Mouse (Mus musculus) CH12.LX (cell line): ENCODE results near the gene Myo1c. TPM values are rescaled to one million over a fixed set of nuclear protein-coding genes. Genes with fewer than 3 reads are reported as not detected.

Experiments used
- DNase-seq: peaks from one replicate; pipeline ENCODE4 v3.0.0-alpha.2; 2013; ENCODE audit errors: extremely low read depth
- H3K27ac ChIP-seq: 2 replicates; pipeline ENCODE4 v1.5.1; 2012; ENCODE audit warnings: low read depth, mild to moderate bottlenecking, control low read depth, moderate library complexity; ENCODE audit not compliant: insufficient read depth
- H3K27me3 ChIP-seq: replicated peaks from 2 replicates; pipeline ENCODE3; 2012; ENCODE audit warnings: inconsistent platforms
- H3K36me3 ChIP-seq, 2 experiments: replicated peaks in 1 of 2; 2 replicates each; pipeline versions ENCODE3 to v1.6.1; 2012; ENCODE audit warnings: inconsistent platforms in 1 of 2, low read length in 1 of 2, mild to moderate bottlenecking in 1 of 2, mixed read lengths in 1 of 2, moderate library complexity in 1 of 2; ENCODE audit not compliant: control insufficient read depth in 1 of 2, insufficient read depth in 1 of 2
- H3K4me1 ChIP-seq, 2 experiments: 2 replicates each; pipeline ENCODE4 v1.6.1; 2012; ENCODE audit warnings: inconsistent platforms in 1 of 2, moderate library complexity in 1 of 2; ENCODE audit not compliant: insufficient read depth in 2 of 2, control insufficient read depth in 1 of 2
- H3K4me2 ChIP-seq: 2 replicates; pipeline ENCODE4 v1.6.1; 2012; ENCODE audit warnings: low read depth, mild to moderate bottlenecking, control low read depth; ENCODE audit not compliant: poor library complexity, insufficient read depth, severe bottlenecking
- H3K4me3 ChIP-seq, 3 experiments: fragments of 150-350 bp in 1 of 3; sonication (generic) in 1 of 3; replicated peaks in 1 of 3; 2 replicates each; pipeline versions ENCODE3 to v1.5.1; 2011 to 2012; ENCODE audit warnings: low read depth in 2 of 3, low read length in 2 of 3, mild to moderate bottlenecking in 2 of 3, moderate library complexity in 2 of 3, control low read depth in 1 of 3, improper control_type of control experiment in 1 of 3, inconsistent platforms in 1 of 3, mixed read lengths in 1 of 3; ENCODE audit not compliant: poor library complexity in 1 of 3
- H3K79me2 ChIP-seq: replicated peaks from 2 replicates; pipeline ENCODE4 v1.6.1; 2012; ENCODE audit warnings: mild to moderate bottlenecking, moderate library complexity; ENCODE audit not compliant: control insufficient read depth, poor library complexity, insufficient read depth, severe bottlenecking; ENCODE audit errors: extremely low read depth
- H3K9ac ChIP-seq: 2 replicates; pipeline ENCODE4 v1.6.1; 2012; ENCODE audit warnings: low read depth, mild to moderate bottlenecking, control low read depth, moderate library complexity; ENCODE audit not compliant: insufficient read depth
- H3K9me3 ChIP-seq: replicated peaks from 2 replicates; pipeline ENCODE3; 2012; ENCODE audit warnings: low read length, inconsistent platforms, mixed read lengths
- CHD1 ChIP-seq: IDR thresholded peaks from 2 replicates; pipeline ENCODE4 v1.6.1; 2012; ENCODE audit warnings: low read depth, low read length, improper control_type of control experiment, inconsistent platforms
- CTCF ChIP-seq, 2 experiments: IDR thresholded peaks in 1 of 2; conservative IDR thresholded peaks in 1 of 2; 2 replicates each; pipeline ENCODE4 v1.5.1; 2011 to 2012; ENCODE audit warnings: low read depth in 2 of 2, low read length in 2 of 2, improper control_type of control experiment in 1 of 2, inconsistent platforms in 1 of 2, mild to moderate bottlenecking in 1 of 2, moderate library complexity in 1 of 2
- GABPA ChIP-seq: IDR thresholded peaks from 2 replicates; pipeline ENCODE4 v1.6.1; 2012; ENCODE audit warnings: low read depth, low read length, improper control_type of control experiment, inconsistent platforms; ENCODE audit not compliant: insufficient replicate concordance
- JUN ChIP-seq: IDR thresholded peaks from 2 replicates; pipeline ENCODE4 v1.6.1; 2011; ENCODE audit warnings: low read depth, mild to moderate bottlenecking, low read length, improper control_type of control experiment, moderate library complexity; ENCODE audit not compliant: insufficient read depth
- JUND ChIP-seq: conservative IDR thresholded peaks from 2 replicates; pipeline ENCODE4 v1.6.1; 2011; ENCODE audit warnings: low read depth, low read length, improper control_type of control experiment
- KAT2A ChIP-seq: IDR thresholded peaks from 2 replicates; pipeline ENCODE4 v1.6.1; 2012; ENCODE audit warnings: low read length, improper control_type of control experiment, inconsistent platforms; ENCODE audit not compliant: insufficient replicate concordance
- MAX ChIP-seq: IDR thresholded peaks from 2 replicates; pipeline ENCODE4 v1.6.1; 2011; ENCODE audit warnings: low read length, improper control_type of control experiment
- MAZ ChIP-seq: IDR thresholded peaks from 2 replicates; pipeline ENCODE4 v1.6.1; 2012; ENCODE audit warnings: low read depth, mild to moderate bottlenecking, inconsistent platforms, low read length, improper control_type of control experiment, moderate library complexity
- MEF2A ChIP-seq: IDR thresholded peaks from 2 replicates; pipeline ENCODE4 v1.6.1; 2014; ENCODE audit warnings: low read depth, mild to moderate bottlenecking, inconsistent platforms, low read length, improper control_type of control experiment, borderline replicate concordance
- NELFE ChIP-seq: IDR thresholded peaks from 2 replicates; pipeline ENCODE4 v1.6.1; 2011; ENCODE audit warnings: low read depth, low read length, improper control_type of control experiment
- NRF1 ChIP-seq: IDR thresholded peaks from 2 replicates; pipeline ENCODE4 v1.6.1; 2014; ENCODE audit warnings: low read depth, mild to moderate bottlenecking, inconsistent platforms, low read length, improper control_type of control experiment, moderate library complexity
- POLR2A ChIP-seq: IDR thresholded peaks from 2 replicates; pipeline ENCODE4 v1.6.1; 2011; ENCODE audit warnings: low read depth, mild to moderate bottlenecking, improper control_type of control experiment, low read length
- RCOR1 ChIP-seq: conservative IDR thresholded peaks from 2 replicates; pipeline ENCODE4 v1.6.1; 2012; ENCODE audit warnings: low read depth, mild to moderate bottlenecking, inconsistent platforms, low read length, improper control_type of control experiment
- SMC3 ChIP-seq: IDR thresholded peaks from 2 replicates; pipeline ENCODE4 v1.6.1; 2011; ENCODE audit warnings: low read depth, low read length, improper control_type of control experiment
- TBP ChIP-seq: conservative IDR thresholded peaks from 2 replicates; pipeline ENCODE4 v1.6.1; 2011; ENCODE audit warnings: low read depth, low read length, improper control_type of control experiment
- TCF12 ChIP-seq: IDR thresholded peaks from 2 replicates; pipeline ENCODE4 v1.6.1; 2014; ENCODE audit warnings: low read depth, mild to moderate bottlenecking, inconsistent platforms, low read length, improper control_type of control experiment
- UBTF ChIP-seq: IDR thresholded peaks from 2 replicates; pipeline ENCODE4 v1.6.1; 2012; ENCODE audit warnings: low read depth, mild to moderate bottlenecking, inconsistent platforms, low read length, improper control_type of control experiment, moderate library complexity
- USF1 ChIP-seq: IDR thresholded peaks from 2 replicates; pipeline ENCODE4 v1.6.1; 2014; ENCODE audit warnings: low read depth, mild to moderate bottlenecking, inconsistent platforms, low read length, improper control_type of control experiment
- ZC3H11A ChIP-seq: IDR thresholded peaks from 2 replicates; pipeline ENCODE4 v1.6.1; 2012; ENCODE audit warnings: low read depth, mild to moderate bottlenecking, inconsistent platforms, low read length, improper control_type of control experiment
- ZNF384 ChIP-seq: IDR thresholded peaks from 2 replicates; pipeline ENCODE4 v1.6.1; 2012; ENCODE audit warnings: low read depth, low read length, improper control_type of control experiment, inconsistent platforms
- dilution Hi-C: fragments of 300-500 bp; cut with MboI; formaldehyde crosslinking; loops from 2 replicates; pipeline ENCODE4 v1.14.3; 2020; ENCODE audit warnings: low sequenced_read_pairs; ENCODE audit not compliant: extremely low pct_unique_long_range_greater_than_20kb, extremely low pct_ligation_motif_present
- in situ Hi-C: fragments of 300-500 bp; cut with MboI; formaldehyde crosslinking; loops from 3 replicates; pipeline ENCODE4 v1.14.3; 2019; ENCODE audit warnings: low sequenced_read_pairs, low pct_ligation_motif_present, low pct_unique_long_range_greater_than_20kb, mixed read lengths
- polyA plus RNA-seq: library from polyadenylated mRNA; unstranded; fragments of >175 nt; gene quantifications from 2 replicates; pipeline ENCODE4 v1.2.1, GENCODE M21; 2012; ENCODE audit warnings: low read depth; ENCODE audit not compliant: insufficient read length
- total RNA-seq, 2 experiments: library from RNA; depleted of rRNA; stranded (reverse); fragments of 300-350 nt in 1 of 2; fragments of >200 nt in 1 of 2; gene quantifications; 2 replicates each; pipeline ENCODE4 v1.2.3; 2012 to 2014

Gene Myo1c
- total and polyA plus RNA-seq, 3 experiments, result 21.9 to 52.0 (median 41.1) TPM

DNA sequence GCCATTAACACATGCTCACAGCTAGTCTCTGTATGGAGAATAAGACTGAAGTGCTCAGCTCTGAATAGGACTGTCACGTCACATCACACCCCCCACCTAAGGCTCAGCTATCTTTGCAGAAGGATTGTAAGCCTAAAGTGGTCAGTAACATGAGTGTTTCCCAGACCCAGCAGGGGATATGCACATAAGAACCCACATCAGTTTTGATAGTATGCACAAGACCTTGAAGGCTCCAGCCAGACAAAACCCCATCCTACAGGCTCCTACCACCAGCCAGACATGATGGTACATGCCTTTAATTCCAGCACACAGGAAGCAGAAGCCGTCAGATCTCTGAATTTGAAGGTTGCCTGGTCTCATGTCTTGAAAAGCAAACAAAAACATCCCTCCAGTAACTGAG is 40.3 kb upstream of the Myo1c start:
- no peak overlapping the region for H3K9ac ChIP-seq
- no peaks in the 10 kb centered on the region for H3K79me2 ChIP-seq
- H3K27me3 ChIP-seq, result no peaks in the 10 kb centered on the region
- TF ChIP-seq JUN (no peak), NELFE (no peak)
- peaks cover 0 to 12% of the 10 kb centered on the region in 2 experiments; a peak in 2 of 4 replicates for H3K4me1 ChIP-seq
- in situ Hi-C loops (no loop called here), dilution Hi-C loops (no loop called here)
- no peak for DNase-seq
- H3K9me3 ChIP-seq, result no peaks in the 10 kb centered on the region
- H3K27ac ChIP-seq, result no peak overlapping the region
- H3K4me3 ChIP-seq, result no peak overlapping the region
- peaks cover 60 to 91% of the 10 kb centered on the region in 2 experiments for H3K36me3 ChIP-seq
- no peak overlapping the region for H3K4me2 ChIP-seq

DNA sequence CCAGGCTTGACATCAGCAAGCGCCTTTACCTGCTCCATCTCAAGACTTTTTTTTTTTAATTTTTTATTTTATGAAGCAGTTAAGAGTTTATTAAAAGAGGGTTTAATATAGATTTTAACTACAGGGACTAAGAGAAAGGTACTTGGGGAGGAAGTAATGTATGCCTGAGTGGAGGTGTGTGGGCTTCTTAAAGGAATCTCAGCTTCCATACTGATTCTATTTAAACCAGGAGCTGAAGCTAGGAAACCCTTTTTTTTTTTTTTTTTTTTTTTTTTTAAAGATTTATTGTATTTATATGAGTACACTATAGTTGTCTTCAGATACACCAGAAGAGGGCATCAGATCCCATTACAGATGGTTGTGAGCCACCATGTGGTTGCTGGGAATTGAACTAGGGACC is 35.5 kb upstream of the Myo1c start:
- dilution Hi-C loops, result no loop called here

DNA sequence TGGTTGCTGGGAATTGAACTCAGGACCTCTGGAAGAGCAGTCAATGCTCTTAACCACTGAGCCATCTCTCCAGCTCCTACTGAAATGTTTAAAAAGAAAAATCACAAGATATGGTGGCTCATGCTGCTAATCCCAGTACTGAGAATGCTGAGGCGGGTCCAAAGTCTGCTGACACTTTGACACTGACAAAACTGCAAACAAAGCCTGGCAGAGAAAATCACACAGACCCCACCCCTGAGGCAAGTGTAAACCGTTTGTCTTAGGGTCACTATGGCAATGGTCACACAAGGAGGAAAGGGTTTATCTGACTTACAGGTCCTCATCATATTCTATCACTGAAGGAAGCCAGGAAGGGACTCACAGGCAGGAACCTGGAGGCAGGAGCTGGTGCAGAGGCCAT is 34.7 kb upstream of the Myo1c start:
- in situ Hi-C loops (no loop called here), dilution Hi-C loops (no loop called here)
- Histone ChIP-seq H3K4me2 (no peak overlapping the region), H3K4me3 (no peak overlapping the region), H3K9me3 (no peaks in the 10 kb centered on the region), H3K9ac (no peak overlapping the region), H3K27ac (no peak overlapping the region), H3K36me3 (peaks cover 47 to 86% of the 10 kb centered on the region in 2 experiments), H3K4me1 (no peaks in the 10 kb centered on the region), H3K27me3 (no peaks in the 10 kb centered on the region), H3K79me2 (no peaks in the 10 kb centered on the region)
- no peak for DNase-seq
- no peak for TF ChIP-seq MAX

More for the DNA sequence above, 35.5 kb upstream of the Myo1c start:
- H3K27me3 ChIP-seq, result no peaks in the 10 kb centered on the region
- in situ Hi-C loops, result no loop called here
- no peak overlapping the region for H3K9ac ChIP-seq
- no peaks in the 10 kb centered on the region for H3K9me3 ChIP-seq
- H3K4me1 ChIP-seq, result no peaks in the 10 kb centered on the region
- peaks cover 47 to 86% of the 10 kb centered on the region in 2 experiments for H3K36me3 ChIP-seq
- no peaks in the 10 kb centered on the region for H3K79me2 ChIP-seq
- TF ChIP-seq NELFE (no peak), ZC3H11A (no peak), USF1 (no peak), MEF2A (no peak), CHD1 (no peak), TCF12 (no peak), GABPA (no peak), MAZ (no peak), ZNF384 (no peak), NRF1 (no peak), TBP (no peak), JUND (no peak), SMC3 (no peak), POLR2A (no peak), RCOR1 (no peak), JUN (no peak), UBTF (no peak), CTCF (conservative IDR thresholded peaks at IDR 0.05 in 1 of 2, IDR thresholded peaks at IDR 0.05 in 1 of 2; ENCODE audit: low read depth in 2 of 2, low read length in 2 of 2) (no peak), KAT2A (no peak)
- H3K27ac ChIP-seq, result no peak overlapping the region
- H3K4me2 ChIP-seq, result no peak overlapping the region
- H3K4me3 ChIP-seq, result no peak overlapping the region
- no peak for DNase-seq
